Mouse (Mus musculus) cerebellum, adult 9-11 months (tissue): ENCODE measurements around the gene Serhl.

Experiments used
- DNase-seq: peaks from one replicate; pipeline ENCODE4 v3.0.0; 2022

Gene Serhl

GRCm38 (mm10) chr15:83165526-83166315, 76.4 kb downstream of the Serhl start:
- peak; percentile 24 for DNase-seq
